Mouse (Mus musculus) liver, postnatal 0 days (tissue): ENCODE measurements at regions not wholly inside any gene's neighbourhood (a gene's known extent, or its start where the extent isn't known, plus 50 kb on each side); places are given as distances from the start of the nearest gene placed in this dataset.

Experiments used
- ATAC-seq: fragments of 200-750 bp; cut with Nextera tagmentation; 2 replicates; pipeline ENCODE4 v1.8.0; 2017; ENCODE audit warnings: mild to moderate bottlenecking, moderate library complexity
- DNase-seq: peaks from one replicate; pipeline ENCODE4 v3.0.0-alpha.2; 2016
- H3K27ac ChIP-seq: fragments of 300-500 bp; sonication (generic); 2 replicates; pipeline ENCODE4 v1.5.1; 2014; ENCODE audit warnings: antibody characterized with exemption, moderate library complexity, mild to moderate bottlenecking, low read depth
- H3K27me3 ChIP-seq: fragments of 300-500 bp; sonication (generic); 2 replicates; pipeline ENCODE4 v1.6.1; 2014; ENCODE audit warnings: low read length, control low read depth, mixed read lengths; ENCODE audit not compliant: insufficient read depth
- H3K36me3 ChIP-seq: fragments of 300-500 bp; sonication (generic); replicated peaks from 2 replicates; pipeline ENCODE4 v1.6.1; 2014; ENCODE audit warnings: mild to moderate bottlenecking, control low read depth, low read length, moderate library complexity, mixed read lengths; ENCODE audit not compliant: insufficient read depth
- H3K4me1 ChIP-seq: fragments of 300-500 bp; sonication (generic); 2 replicates; pipeline ENCODE4 v1.6.1; 2014; ENCODE audit warnings: antibody characterized with exemption, mild to moderate bottlenecking, control low read depth; ENCODE audit not compliant: insufficient read depth
- H3K4me2 ChIP-seq: fragments of 300-500 bp; sonication (generic); 2 replicates; pipeline ENCODE4 v1.6.1; 2014; ENCODE audit warnings: low read depth, mild to moderate bottlenecking, low read length, moderate library complexity, mixed read lengths
- H3K4me3 ChIP-seq: fragments of 300-500 bp; sonication (generic); 2 replicates; pipeline ENCODE4 v1.5.1; 2014; ENCODE audit warnings: low read depth, low read length
- H3K9ac ChIP-seq: fragments of 300-500 bp; sonication (generic); replicated peaks from 2 replicates; pipeline ENCODE4 v1.6.1; 2014; ENCODE audit warnings: mild to moderate bottlenecking, moderate library complexity
- H3K9me3 ChIP-seq: fragments of 300-500 bp; sonication (generic); 2 replicates; pipeline ENCODE4 v1.6.1; 2016; ENCODE audit warnings: mild to moderate bottlenecking, control low read depth, low read length, mixed read lengths
- CTCF ChIP-seq: sonication (generic); IDR thresholded peaks from 2 replicates; pipeline ENCODE4 v1.5.1; 2016; ENCODE audit warnings: antibody characterized with exemption, low read depth
- EP300 ChIP-seq: IDR thresholded peaks from 2 replicates; pipeline ENCODE4 v1.6.1; 2016; ENCODE audit warnings: antibody characterized with exemption, low read depth, mild to moderate bottlenecking
- WGBS: fragments of 180-500 bp; shearing (Covaris S2); extraction: QIAGEN DNeasy Blood & Tissue Kit; methylation state at CpG from one replicate; pipeline ENCODE4 v1.1.7; 2014; ENCODE audit not compliant: insufficient replicate concordance; 5-methylcytosine and 5-hydroxymethylcytosine counted together

DNA sequence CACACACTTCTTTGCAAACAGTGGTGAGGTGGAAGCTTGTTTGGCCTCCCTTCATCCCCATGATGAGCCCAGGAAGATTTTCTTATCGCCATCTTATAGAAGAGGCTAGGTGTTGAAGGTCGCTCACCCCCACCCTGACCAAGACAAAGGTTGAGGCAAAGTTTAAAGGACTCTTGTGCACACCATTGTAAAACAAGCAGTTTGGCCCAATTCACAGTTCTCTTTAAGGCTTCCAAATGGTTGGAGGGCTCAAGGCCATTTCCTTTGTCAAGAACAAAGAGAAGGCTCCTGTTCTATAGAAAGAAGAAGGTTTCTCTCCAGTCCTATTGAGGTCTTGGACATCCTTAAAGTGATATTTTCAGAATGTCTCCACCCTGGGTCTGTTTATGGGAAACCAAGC is 67.8 kb upstream of the Dhx15 start:
- H3K4me2 ChIP-seq = no peak overlapping the region
- no peak for TF ChIP-seq EP300
- TF ChIP-seq CTCF = no peak
- no peak for ATAC-seq
- no peaks in the 10 kb centered on the region for H3K36me3 ChIP-seq
- no peak overlapping the region for H3K4me3 ChIP-seq
- 85% methylated on average over 2 of the region's 2 CpGs for WGBS
- no peak overlapping the region for H3K27ac ChIP-seq
- H3K27me3 ChIP-seq = no peaks in the 10 kb centered on the region
- no peaks in the 10 kb centered on the region for H3K4me1 ChIP-seq
- no peak for DNase-seq
- no peaks in the 10 kb centered on the region for H3K9me3 ChIP-seq
- no peak overlapping the region for H3K9ac ChIP-seq

- Histone ChIP-seq H3K9me3 (no peaks in the 10 kb centered on the region), H3K27me3 (no peaks in the 10 kb centered on the region), H3K4me2 (no peak overlapping the region), H3K36me3 (no peaks in the 10 kb centered on the region), H3K9ac (no peak overlapping the region), H3K4me3 (no peak overlapping the region), H3K4me1 (no peaks in the 10 kb centered on the region), H3K27ac (no peak overlapping the region)
- WGBS = 68% methylated on average over 14 of the region's 14 CpGs
- DNase-seq (no peak), ATAC-seq (no peak)
- TF ChIP-seq CTCF (no peak), EP300 (no peak)
Observed at GRCm38 (mm10) chr5:52254602-52255071, 64.3 kb upstream of the Dhx15 start.

- no peaks in the 10 kb centered on the region for H3K4me1 ChIP-seq
- ATAC-seq (no peak), DNase-seq (no peak)
- no peaks in the 10 kb centered on the region for H3K27me3 ChIP-seq
- WGBS = 45% methylated on average over 7 of the region's 7 CpGs
- H3K27ac ChIP-seq = no peak overlapping the region
- no peak overlapping the region for H3K4me2 ChIP-seq
- H3K9me3 ChIP-seq = no peaks in the 10 kb centered on the region
- no peak overlapping the region for H3K4me3 ChIP-seq
- H3K36me3 ChIP-seq = no peaks in the 10 kb centered on the region
- TF ChIP-seq CTCF (no peak), EP300 (no peak)
- no peak overlapping the region for H3K9ac ChIP-seq
Observed at GRCm38 (mm10) chr5:52249804-52250203, 59.5 kb upstream of the Dhx15 start.

DNA sequence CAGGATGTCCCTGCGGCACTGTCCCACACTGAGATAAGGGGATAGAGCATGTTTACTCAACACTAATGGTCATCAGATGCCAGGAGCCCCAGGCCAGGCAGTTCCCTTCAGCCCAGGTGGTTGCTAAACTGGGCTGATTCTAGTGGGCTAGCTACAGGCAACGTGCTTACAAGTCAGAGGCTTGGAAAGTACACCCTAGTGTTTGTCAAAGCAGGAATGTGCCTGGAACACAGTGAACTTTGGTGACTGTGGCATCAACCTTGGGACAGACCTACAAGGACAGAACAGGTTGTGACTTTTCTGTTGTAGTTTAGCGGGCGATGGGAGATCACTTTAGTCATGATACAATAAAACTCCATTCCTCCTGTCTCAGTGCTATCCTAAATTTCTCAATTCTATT is 53.6 kb upstream of the Dhx15 start:
- ATAC-seq (peak; percentile 63), DNase-seq (no peak)
- H3K9ac ChIP-seq = no peak overlapping the region
- H3K36me3 ChIP-seq = no peaks in the 10 kb centered on the region
- H3K4me1 ChIP-seq = no peaks in the 10 kb centered on the region
- H3K4me3 ChIP-seq = no peak overlapping the region
- no peaks in the 10 kb centered on the region for H3K27me3 ChIP-seq
- no peak overlapping the region for H3K4me2 ChIP-seq
- TF ChIP-seq CTCF (no peak), EP300 (no peak)
- H3K27ac ChIP-seq = no peak overlapping the region
- no peaks in the 10 kb centered on the region for H3K9me3 ChIP-seq
- WGBS = 74% methylated on average over 4 of the region's 4 CpGs

DNA sequence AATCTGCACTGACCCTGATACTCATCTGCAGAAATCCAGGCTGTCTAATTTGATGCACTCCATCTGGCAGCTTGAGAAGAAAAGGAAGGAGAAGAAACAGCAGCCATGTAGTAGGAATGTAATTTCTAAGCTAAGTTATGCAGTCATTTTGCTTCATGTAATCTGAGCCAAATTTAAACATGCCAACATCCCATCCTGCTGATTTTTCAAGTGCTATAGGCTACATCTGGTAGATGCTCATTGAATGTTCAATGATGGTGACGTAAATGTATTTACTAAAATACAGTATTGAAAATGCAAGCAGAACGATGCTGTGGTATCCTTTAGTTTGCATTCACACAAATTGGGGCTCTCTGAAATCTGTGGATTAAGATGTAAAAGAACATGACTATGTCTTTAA is 52.1 kb upstream of the Dhx15 start:
- no peak overlapping the region for H3K4me2 ChIP-seq
- DNase-seq (no peak), ATAC-seq (no peak)
- H3K4me1 ChIP-seq = 0 out of 2 replicates have a peak, but pooled peaks cover 4% of the 10 kb centered on the region
- no peak overlapping the region for H3K27ac ChIP-seq
- TF ChIP-seq CTCF (no peak), EP300 (no peak)
- no peak overlapping the region for H3K9ac ChIP-seq
- 81% methylated on average over 2 of the region's 2 CpGs for WGBS
- no peaks in the 10 kb centered on the region for H3K27me3 ChIP-seq
- H3K4me3 ChIP-seq = no peak overlapping the region
- H3K9me3 ChIP-seq = no peaks in the 10 kb centered on the region
- no peaks in the 10 kb centered on the region for H3K36me3 ChIP-seq

GRCm38 (mm10) chr5:52240540-52240939 is 50.2 kb upstream of the Dhx15 start:
- Histone ChIP-seq H3K4me1 (0 out of 2 replicates have a peak, but pooled peaks cover 4% of the 10 kb centered on the region), H3K4me3 (no peak overlapping the region), H3K9ac (no peak overlapping the region), H3K4me2 (no peak overlapping the region), H3K27ac (no peak overlapping the region), H3K9me3 (no peaks in the 10 kb centered on the region), H3K36me3 (no peaks in the 10 kb centered on the region), H3K27me3 (no peaks in the 10 kb centered on the region)
- TF ChIP-seq EP300 = no peak
- peak; percentile 72 for TF ChIP-seq CTCF
- DNase-seq = peak; percentile 54
- peak; percentile 53; the same call in 1 of the 2 replicates for ATAC-seq
- 3% methylated on average over 2 of the region's 2 CpGs for WGBS
